Mouse (Mus musculus) neural tube, postnatal 0 days (tissue): ENCODE data around the gene Thap7. TPM values are rescaled to one million over a fixed set of nuclear protein-coding genes. Genes with fewer than 3 reads are reported as not detected.

Experiments
- polyA plus RNA-seq: library from polyadenylated mRNA; unstranded; fragments of >200 nt; fragmentation: Nextera tagmentation; extraction: Ambion mirVana; gene quantifications from 2 replicates; pipeline ENCODE4 v1.2.1, GENCODE M21; 2015

The Thap7 gene
- polyA plus RNA-seq = 63.9 and 64.6 TPM in 2 replicates

DNA sequence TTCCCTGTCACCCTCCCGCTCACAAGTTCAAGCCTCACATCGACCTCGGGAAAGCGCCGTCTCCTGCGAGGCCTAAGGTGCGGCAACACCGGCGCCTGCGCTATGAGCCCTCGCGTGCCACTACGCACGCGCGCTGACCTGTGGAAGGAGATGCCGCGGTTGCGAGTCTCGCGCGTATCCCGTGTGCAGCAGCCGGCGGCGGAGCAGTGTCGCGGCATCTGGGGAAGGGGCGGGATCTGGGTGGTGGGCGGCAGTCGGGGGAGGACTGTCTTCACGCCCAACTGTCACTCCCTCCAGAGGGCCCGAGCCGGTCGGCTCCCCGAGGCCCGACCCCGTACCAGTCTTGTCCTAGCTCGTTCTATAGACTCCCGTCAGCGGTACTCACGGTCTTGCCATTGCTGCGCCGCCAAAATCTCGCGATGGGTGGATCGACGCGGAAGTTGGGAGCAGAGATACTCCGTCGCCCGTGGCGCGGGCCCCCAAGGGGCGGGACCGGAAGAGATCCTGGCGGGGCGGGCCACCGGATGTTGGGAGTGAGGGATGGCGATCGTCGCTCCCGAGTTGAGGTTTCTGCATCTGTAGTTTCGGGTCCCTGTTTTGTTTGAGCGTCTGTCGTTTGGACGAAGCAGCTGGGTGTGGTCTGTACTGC, at the start of gene Thap7:
Gene Thap7 (minus strand): TSS at position 497 of the 649 bp plus-strand sequence.

DNA sequence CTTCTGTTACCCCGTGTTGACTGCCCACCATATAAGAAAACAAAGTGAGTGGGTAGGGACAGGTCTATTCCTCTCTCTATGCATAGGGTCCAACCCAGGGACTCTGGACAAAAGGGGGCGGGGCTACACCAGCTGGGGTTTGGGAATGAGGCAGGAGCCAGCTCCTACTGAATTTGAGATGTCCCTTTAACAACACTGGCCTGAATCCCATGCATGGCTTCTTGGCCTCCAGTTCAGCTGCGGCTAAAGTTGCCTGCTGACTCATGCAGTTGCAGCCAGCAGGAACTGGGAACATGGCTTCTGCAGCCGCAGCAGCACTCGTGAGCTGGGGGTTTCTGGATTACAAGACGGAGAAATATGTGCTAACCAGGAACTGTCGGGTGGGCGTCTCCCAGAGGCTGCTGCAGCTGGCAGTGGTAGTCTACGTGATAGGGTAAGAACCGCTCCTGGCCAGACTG, 30.8 kb upstream of the Thap7 start, which contains the start of gene P2rx6:
Gene P2rx6 (plus strand): TSS at position 135 of the 458 bp plus-strand sequence.

GRCm38 (mm10) chr16:17561128-17561750, 30.3 kb upstream of the Thap7 start, which contains the start of gene Lrrc74b:
TSS of gene Lrrc74b (minus strand) at chr16:17561247.

GRCm38 (mm10) chr16:17508546-17509239, 22.2 kb downstream of the Thap7 start, which contains the start of gene Lztr1:
TSS of gene Lztr1 (plus strand) at chr16:17508688.

DNA sequence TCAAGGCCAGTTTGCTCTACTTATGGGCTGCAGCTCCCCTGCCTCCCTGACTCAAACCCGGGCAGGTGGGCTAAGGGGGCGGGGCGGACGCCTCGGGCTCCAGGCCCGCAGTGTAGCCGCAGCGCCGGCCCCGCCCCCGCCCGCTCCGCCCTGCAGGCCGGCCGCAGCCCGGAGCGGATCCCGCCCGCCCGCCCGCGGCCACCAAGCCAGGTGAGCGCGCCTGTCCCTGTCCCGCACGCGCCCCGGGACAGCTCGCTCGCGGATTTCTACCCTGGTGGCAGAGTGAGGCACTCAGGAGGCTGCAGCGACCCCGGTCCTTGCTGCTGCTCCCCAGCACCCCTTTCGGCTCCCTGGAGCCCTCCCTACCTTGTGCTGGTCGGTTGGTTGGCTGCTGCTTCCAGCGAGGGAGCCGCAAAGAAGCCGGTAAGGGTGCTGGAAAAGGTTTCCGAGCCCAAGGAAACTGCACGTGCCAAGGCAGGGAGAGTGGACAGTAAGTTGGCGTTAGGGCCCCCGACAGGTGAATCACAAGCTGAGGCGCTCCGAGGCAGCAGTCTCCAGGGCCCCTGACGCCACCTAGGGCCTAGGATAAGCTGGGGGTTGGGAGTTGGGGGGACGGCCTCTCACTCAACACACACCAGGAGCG, 41.3 kb downstream of the Thap7 start, which contains the start of gene Aifm3:
Gene Aifm3 (plus strand): TSS at position 143 of the 643 bp plus-strand sequence.

Other genes starting within 250 kb of the Thap7 start
- 6.0 and 10.8 TPM in 2 replicates for gene Serpind1, start 199.8 kb downstream of the Thap7 start, polyA plus RNA-seq
- gene Snap29, start 125.2 kb downstream of the Thap7 start, polyA plus RNA-seq = 16.9 and 17.1 TPM in 2 replicates
- 43.5 and 57.2 TPM in 2 replicates for gene Pi4ka, start 124.8 kb downstream of the Thap7 start, polyA plus RNA-seq
- gene Crkl, start 79.1 kb downstream of the Thap7 start, polyA plus RNA-seq = 58.6 and 60.4 TPM in 2 replicates
- 10.7 and 14.5 TPM in 2 replicates for gene Aifm3, start 41.5 kb downstream of the Thap7 start, polyA plus RNA-seq
- gene Lztr1, start 22.4 kb downstream of the Thap7 start, polyA plus RNA-seq = 76.8 and 85.5 TPM in 2 replicates
- gene Lrrc74b, start 30.1 kb upstream of the Thap7 start, polyA plus RNA-seq = 2.1 and 2.5 TPM in 2 replicates
- 3.3 TPM in 2 replicates for gene P2rx6, start 30.7 kb upstream of the Thap7 start, polyA plus RNA-seq
- gene Slc7a4, start 52.1 kb upstream of the Thap7 start, polyA plus RNA-seq = 55.4 and 58.7 TPM in 2 replicates
- gene Smpd4, start 88.2 kb upstream of the Thap7 start, polyA plus RNA-seq = 16.9 and 20.5 TPM in 2 replicates
- gene Ccdc74a, start 115.3 kb upstream of the Thap7 start, polyA plus RNA-seq = 38.1 and 38.7 TPM in 2 replicates
- gene Med15, start 201.8 kb upstream of the Thap7 start, polyA plus RNA-seq = 31.0 and 35.2 TPM in 2 replicates
- 68.8 and 72.8 TPM in 2 replicates for gene Klhl22, start 228.5 kb upstream of the Thap7 start, polyA plus RNA-seq